Mouse (Mus musculus): ENCODE measurements around the gene 1700023F06Rik. TPM values are rescaled to one million over a fixed set of nuclear protein-coding genes. Genes with fewer than 3 reads are reported as not detected.

The 1700023F06Rik gene
- polyA plus RNA-seq, 1 experiment from 2014 or later = 0.15 TPM

DNA sequence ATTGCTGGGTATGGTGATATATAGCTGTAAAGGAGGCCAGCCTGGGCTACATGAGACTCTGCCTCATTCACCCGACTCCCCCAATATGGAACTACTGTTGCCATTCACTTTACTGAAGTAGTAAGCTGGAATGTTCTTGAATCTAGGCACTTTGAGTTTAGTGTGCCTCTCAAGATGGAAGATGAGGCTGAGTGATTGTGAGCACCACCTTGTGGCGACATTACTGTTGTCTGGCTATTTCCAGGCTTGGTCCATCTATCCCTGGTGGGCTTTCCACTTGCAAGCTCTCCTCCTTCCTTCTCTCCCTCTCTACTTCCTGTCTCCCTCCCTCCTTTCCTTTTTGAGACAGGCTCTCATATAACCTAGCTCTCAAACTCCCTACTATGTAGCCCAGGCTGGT lies 23.5 kb downstream of the 1700023F06Rik start:
- H3K9me3 ChIP-seq (ENCODE audit: control insufficient read depth, low read length) = no peaks in the 10 kb centered on the region
- DNase-seq (ENCODE audit: low spot score) (no peak), ATAC-seq (replicated peaks; ENCODE audit: low FRiP score) (no peak)
- H3K36me3 ChIP-seq (ENCODE audit: control insufficient read depth, insufficient read depth, low read length) = no peaks in the 10 kb centered on the region
- no peak overlapping the region for H3K9ac ChIP-seq (ENCODE audit: low read depth, low read length)
- H3K4me2 ChIP-seq = no peak overlapping the region
- no peaks in the 10 kb centered on the region for H3K27me3 ChIP-seq (replicated peaks; ENCODE audit: control insufficient read depth, insufficient read depth, low read length)
- WGBS = 41% methylated on average over 2 of the region's 2 CpGs
- H3K4me1 ChIP-seq (replicated peaks; ENCODE audit: control insufficient read depth, insufficient read depth, low read length) = no peaks in the 10 kb centered on the region
- no peak overlapping the region for H3K4me3 ChIP-seq (ENCODE audit: low read depth, low read length)
- no peak overlapping the region for H3K27ac ChIP-seq (ENCODE audit: low read depth, low read length)

DNA sequence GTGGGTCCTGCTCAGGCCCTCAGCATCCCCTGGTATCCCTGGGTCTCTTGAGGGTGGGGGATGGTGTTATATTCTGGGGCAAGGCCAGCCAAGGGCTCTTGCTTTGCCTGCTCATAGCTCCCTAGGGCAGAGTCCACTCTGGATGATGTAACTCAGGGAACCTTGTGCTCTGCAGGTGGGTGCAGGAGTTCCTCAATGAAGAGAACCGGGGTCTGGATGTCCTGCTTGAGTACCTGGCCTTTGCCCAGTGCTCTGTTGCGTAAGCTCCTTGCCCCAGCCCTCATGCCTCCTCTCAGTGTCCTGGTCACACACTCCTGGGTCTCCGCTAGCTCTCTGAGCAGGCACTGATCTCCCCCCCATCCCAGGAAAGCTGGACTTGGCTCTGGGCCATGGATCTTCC lies 26.4 kb downstream of the 1700023F06Rik start:
- no peaks in the 10 kb centered on the region for H3K9me3 ChIP-seq (ENCODE audit: control insufficient read depth, low read length)
- no peak overlapping the region for H3K4me2 ChIP-seq
- H3K36me3 ChIP-seq (ENCODE audit: control insufficient read depth, insufficient read depth, low read length) = no peaks in the 10 kb centered on the region
- DNase-seq (ENCODE audit: low spot score) (no peak), ATAC-seq (replicated peaks; ENCODE audit: low FRiP score) (no peak)
- H3K9ac ChIP-seq (ENCODE audit: low read depth, low read length) = no peak overlapping the region
- no peaks in the 10 kb centered on the region for H3K27me3 ChIP-seq (replicated peaks; ENCODE audit: control insufficient read depth, insufficient read depth, low read length)
- no peak overlapping the region for H3K4me3 ChIP-seq (ENCODE audit: low read depth, low read length)
- no peak overlapping the region for H3K27ac ChIP-seq (ENCODE audit: low read depth, low read length)
- no peaks in the 10 kb centered on the region for H3K4me1 ChIP-seq (replicated peaks; ENCODE audit: control insufficient read depth, insufficient read depth, low read length)
- WGBS = 74% methylated on average over 3 of the region's 3 CpGs

DNA sequence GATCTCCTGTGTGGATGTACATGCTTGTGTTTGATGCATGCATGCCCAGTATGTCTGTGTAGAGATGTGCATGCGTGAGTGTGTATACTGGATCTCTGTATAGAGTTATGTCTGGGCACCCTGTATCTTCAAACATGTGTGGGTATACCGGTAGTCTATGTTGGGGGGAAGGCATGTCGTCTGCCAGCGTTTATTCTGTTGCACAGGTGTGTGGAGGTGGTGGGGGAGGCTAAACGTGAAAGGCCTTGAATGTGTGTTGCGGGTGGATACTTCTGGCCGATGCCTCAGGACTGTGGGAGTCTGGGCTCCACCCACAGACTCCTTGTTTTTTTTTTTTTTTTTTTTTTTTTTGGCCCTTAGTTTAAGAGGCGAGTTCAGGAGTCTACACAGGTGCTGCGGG lies 27.0 kb downstream of the 1700023F06Rik start:
- no peak overlapping the region for H3K4me3 ChIP-seq (ENCODE audit: low read depth, low read length)
- no peaks in the 10 kb centered on the region for H3K9me3 ChIP-seq (ENCODE audit: control insufficient read depth, low read length)
- no peaks in the 10 kb centered on the region; the same call in 1 of the 2 replicates for H3K4me1 ChIP-seq (replicated peaks; ENCODE audit: control insufficient read depth, insufficient read depth, low read length)
- WGBS = 81% methylated on average over 9 of the region's 9 CpGs
- no peak overlapping the region for H3K27ac ChIP-seq (ENCODE audit: low read depth, low read length)
- H3K4me2 ChIP-seq = no peak overlapping the region
- DNase-seq (ENCODE audit: low spot score) (no peak), ATAC-seq (replicated peaks; ENCODE audit: low FRiP score) (no peak)
- H3K9ac ChIP-seq (ENCODE audit: low read depth, low read length) = no peak overlapping the region
- no peaks in the 10 kb centered on the region for H3K36me3 ChIP-seq (ENCODE audit: control insufficient read depth, insufficient read depth, low read length)
- no peaks in the 10 kb centered on the region for H3K27me3 ChIP-seq (replicated peaks; ENCODE audit: control insufficient read depth, insufficient read depth, low read length)

DNA sequence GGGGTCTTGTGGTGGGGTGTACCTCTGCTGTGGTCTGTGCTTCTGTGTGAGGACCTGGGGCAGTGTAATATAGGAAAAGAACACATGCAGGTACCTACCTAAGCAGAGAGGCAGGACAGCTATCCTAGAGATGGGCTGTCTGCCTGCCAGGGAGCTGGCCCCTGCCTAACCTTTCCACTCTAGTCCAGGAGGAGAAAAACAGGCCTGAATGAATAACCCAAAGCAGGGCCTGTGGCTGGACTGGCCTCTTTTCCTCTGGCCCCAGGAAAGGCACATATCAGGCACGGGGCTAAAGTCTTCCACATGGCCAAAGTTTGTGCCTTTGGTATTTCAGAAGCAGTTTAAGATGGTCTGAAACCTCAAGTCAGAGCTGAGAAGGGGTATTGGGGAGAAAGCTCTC lies 27.9 kb downstream of the 1700023F06Rik start:
- ATAC-seq (replicated peaks; ENCODE audit: low FRiP score) (no peak), DNase-seq (ENCODE audit: low spot score) (no peak)
- Histone ChIP-seq H3K4me3 (ENCODE audit: low read depth, low read length) (no peak overlapping the region), H3K9ac (ENCODE audit: low read depth, low read length) (no peak overlapping the region), H3K9me3 (ENCODE audit: control insufficient read depth, low read length) (no peaks in the 10 kb centered on the region), H3K4me2 (no peak overlapping the region), H3K27ac (ENCODE audit: low read depth, low read length) (no peak overlapping the region), H3K4me1 (replicated peaks; ENCODE audit: control insufficient read depth, insufficient read depth, low read length) (peaks cover 6% of the 10 kb centered on the region), H3K36me3 (ENCODE audit: control insufficient read depth, insufficient read depth, low read length) (no peaks in the 10 kb centered on the region), H3K27me3 (replicated peaks; ENCODE audit: control insufficient read depth, insufficient read depth, low read length) (no peaks in the 10 kb centered on the region)
- 53% methylated on average over 1 of the region's 1 CpGs for WGBS

DNA sequence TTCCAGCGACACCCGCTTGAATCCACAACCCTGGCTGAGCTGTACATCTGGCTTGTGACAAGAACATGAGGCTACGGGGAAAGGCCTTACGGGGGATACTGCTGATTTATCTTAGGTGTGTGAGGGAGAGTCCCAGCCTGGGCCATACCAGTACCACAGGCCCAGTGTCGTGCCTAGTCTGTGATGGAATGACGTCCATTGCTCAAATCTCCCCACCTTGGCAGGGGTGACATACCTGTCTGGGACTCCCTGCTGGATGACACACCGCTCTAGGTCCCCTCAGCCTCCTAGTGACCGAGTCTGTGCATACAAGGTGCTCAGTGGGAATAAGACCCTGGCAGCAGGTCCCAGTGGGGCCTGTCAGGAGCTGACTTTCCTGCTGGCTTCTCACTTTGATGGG lies 29.6 kb downstream of the 1700023F06Rik start:
- ATAC-seq (replicated peaks; ENCODE audit: low FRiP score) (no peak), DNase-seq (ENCODE audit: low spot score) (no peak)
- Histone ChIP-seq H3K9ac (ENCODE audit: low read depth, low read length) (no peak overlapping the region), H3K4me3 (ENCODE audit: low read depth, low read length) (no peak overlapping the region), H3K27ac (ENCODE audit: low read depth, low read length) (no peak overlapping the region), H3K4me2 (no peak overlapping the region), H3K4me1 (replicated peaks; ENCODE audit: control insufficient read depth, insufficient read depth, low read length) (peaks cover 20% of the 10 kb centered on the region), H3K27me3 (replicated peaks; ENCODE audit: control insufficient read depth, insufficient read depth, low read length) (no peaks in the 10 kb centered on the region), H3K36me3 (ENCODE audit: control insufficient read depth, insufficient read depth, low read length) (no peaks in the 10 kb centered on the region), H3K9me3 (ENCODE audit: control insufficient read depth, low read length) (no peaks in the 10 kb centered on the region)
- WGBS = 86% methylated on average over 8 of the region's 8 CpGs

DNA sequence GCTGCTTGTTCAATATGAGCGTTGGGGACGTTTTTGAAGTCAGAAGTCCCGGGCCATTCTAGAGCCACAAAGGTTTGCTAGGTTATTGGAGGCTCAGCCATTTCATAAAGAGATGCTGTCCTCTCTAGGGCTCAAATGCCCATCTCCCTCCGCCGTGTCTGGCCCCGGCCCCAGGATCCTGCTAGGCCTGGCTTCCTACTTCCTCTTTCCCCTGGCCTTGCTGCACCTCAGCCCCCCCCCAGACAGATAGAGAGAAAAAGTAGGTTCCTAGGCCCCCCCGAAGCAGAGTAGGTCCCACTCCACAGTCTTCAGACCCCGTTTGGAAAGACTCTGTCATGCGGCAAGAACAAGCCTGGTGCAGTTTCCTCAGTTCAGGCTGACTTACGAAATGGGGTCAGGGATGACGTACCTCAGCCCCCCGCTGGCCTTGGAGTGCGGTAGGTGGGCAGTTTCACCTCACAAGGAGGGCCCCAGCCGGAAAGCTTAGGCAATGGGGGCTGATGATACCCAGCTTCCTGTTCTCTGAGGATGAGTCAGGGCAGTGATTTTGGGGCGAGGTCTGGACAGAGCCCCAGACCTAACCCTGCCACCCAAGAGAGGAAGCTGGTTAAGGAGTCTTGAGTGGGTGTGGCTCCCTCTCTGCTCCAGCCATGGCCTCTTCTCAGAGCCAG lies 30.4 kb downstream of the 1700023F06Rik start:
- Histone ChIP-seq H3K36me3 (ENCODE audit: control insufficient read depth, insufficient read depth, low read length) (no peaks in the 10 kb centered on the region), H3K9ac (ENCODE audit: low read depth, low read length) (no peak overlapping the region), H3K4me1 (replicated peaks; ENCODE audit: control insufficient read depth, insufficient read depth, low read length) (peaks cover 20% of the 10 kb centered on the region), H3K27me3 (replicated peaks; ENCODE audit: control insufficient read depth, insufficient read depth, low read length) (peaks cover under 1% of the 10 kb centered on the region; the same call in 1 of the 2 replicates), H3K4me3 (ENCODE audit: low read depth, low read length) (no peak overlapping the region), H3K27ac (ENCODE audit: low read depth, low read length) (no peak overlapping the region), H3K9me3 (ENCODE audit: control insufficient read depth, low read length) (no peaks in the 10 kb centered on the region), H3K4me2 (no peak overlapping the region)
- ATAC-seq (replicated peaks; ENCODE audit: low FRiP score) = no peak
- WGBS = 59% methylated on average over 15 of the region's 15 CpGs
- no peak for DNase-seq (ENCODE audit: low spot score)

DNA sequence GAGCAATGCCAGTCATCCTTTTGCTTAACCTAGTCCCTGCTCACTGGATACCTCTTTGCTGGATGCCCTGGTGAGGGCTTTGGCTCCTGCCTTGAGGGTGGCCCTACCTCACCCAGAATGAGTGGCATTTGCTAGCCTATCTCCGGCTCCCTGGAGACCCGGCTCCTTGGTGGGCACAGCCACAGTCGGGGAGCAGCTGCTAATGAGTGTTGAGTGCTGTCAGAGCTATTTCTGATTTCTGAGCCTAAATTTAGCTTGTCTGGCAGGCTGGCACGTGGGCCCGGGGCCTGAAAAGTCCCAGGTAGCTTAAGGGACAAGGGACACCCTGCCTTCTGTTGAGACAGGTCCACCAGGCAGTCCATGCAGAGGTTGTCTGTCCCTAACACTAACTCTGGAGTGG lies 31.1 kb downstream of the 1700023F06Rik start:
- WGBS = 69% methylated on average over 5 of the region's 5 CpGs
- Histone ChIP-seq H3K9ac (ENCODE audit: low read depth, low read length) (no peak overlapping the region), H3K4me1 (replicated peaks; ENCODE audit: control insufficient read depth, insufficient read depth, low read length) (peaks cover 20% of the 10 kb centered on the region), H3K27ac (ENCODE audit: low read depth, low read length) (no peak overlapping the region), H3K4me2 (no peak overlapping the region), H3K9me3 (ENCODE audit: control insufficient read depth, low read length) (no peaks in the 10 kb centered on the region), H3K36me3 (ENCODE audit: control insufficient read depth, insufficient read depth, low read length) (no peaks in the 10 kb centered on the region), H3K27me3 (replicated peaks; ENCODE audit: control insufficient read depth, insufficient read depth, low read length) (peaks cover 8% of the 10 kb centered on the region; the same call in 1 of the 2 replicates), H3K4me3 (ENCODE audit: low read depth, low read length) (no peak overlapping the region)
- DNase-seq (ENCODE audit: low spot score) = no peak
- ATAC-seq (replicated peaks; ENCODE audit: low FRiP score) = no peak

DNA sequence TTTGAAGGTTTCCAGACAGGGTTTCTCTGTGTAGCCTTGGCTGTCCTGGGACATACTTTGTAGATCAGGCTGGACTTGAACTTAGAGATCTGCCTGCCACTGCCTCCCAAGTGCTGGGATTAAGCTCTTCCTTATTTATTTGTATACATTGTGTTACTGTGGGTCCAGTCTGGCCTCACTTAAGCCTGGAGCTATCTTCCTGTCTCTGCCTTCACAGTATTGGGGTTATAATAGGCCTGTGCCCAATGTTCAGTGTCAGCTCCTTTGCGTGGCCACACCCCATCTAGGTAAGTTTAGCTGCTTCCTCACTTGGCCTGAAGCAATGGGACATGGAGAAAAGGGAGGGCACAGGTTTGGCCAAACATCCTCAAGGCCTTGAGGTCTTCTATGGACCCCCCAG lies 31.8 kb downstream of the 1700023F06Rik start:
- DNase-seq (ENCODE audit: low spot score) (no peak), ATAC-seq (replicated peaks; ENCODE audit: low FRiP score) (no peak)
- H3K27me3 ChIP-seq (replicated peaks; ENCODE audit: control insufficient read depth, insufficient read depth, low read length) = peaks cover 15% of the 10 kb centered on the region
- no peak overlapping the region for H3K4me3 ChIP-seq (ENCODE audit: low read depth, low read length)
- H3K36me3 ChIP-seq (ENCODE audit: control insufficient read depth, insufficient read depth, low read length) = no peaks in the 10 kb centered on the region
- H3K4me2 ChIP-seq = no peak overlapping the region
- no peak overlapping the region for H3K9ac ChIP-seq (ENCODE audit: low read depth, low read length)
- WGBS = 84% methylated on average over 1 of the region's 1 CpGs
- H3K9me3 ChIP-seq (ENCODE audit: control insufficient read depth, low read length) = no peaks in the 10 kb centered on the region
- no peak overlapping the region for H3K27ac ChIP-seq (ENCODE audit: low read depth, low read length)
- H3K4me1 ChIP-seq (replicated peaks; ENCODE audit: control insufficient read depth, insufficient read depth, low read length) = peaks cover 20% of the 10 kb centered on the region

DNA sequence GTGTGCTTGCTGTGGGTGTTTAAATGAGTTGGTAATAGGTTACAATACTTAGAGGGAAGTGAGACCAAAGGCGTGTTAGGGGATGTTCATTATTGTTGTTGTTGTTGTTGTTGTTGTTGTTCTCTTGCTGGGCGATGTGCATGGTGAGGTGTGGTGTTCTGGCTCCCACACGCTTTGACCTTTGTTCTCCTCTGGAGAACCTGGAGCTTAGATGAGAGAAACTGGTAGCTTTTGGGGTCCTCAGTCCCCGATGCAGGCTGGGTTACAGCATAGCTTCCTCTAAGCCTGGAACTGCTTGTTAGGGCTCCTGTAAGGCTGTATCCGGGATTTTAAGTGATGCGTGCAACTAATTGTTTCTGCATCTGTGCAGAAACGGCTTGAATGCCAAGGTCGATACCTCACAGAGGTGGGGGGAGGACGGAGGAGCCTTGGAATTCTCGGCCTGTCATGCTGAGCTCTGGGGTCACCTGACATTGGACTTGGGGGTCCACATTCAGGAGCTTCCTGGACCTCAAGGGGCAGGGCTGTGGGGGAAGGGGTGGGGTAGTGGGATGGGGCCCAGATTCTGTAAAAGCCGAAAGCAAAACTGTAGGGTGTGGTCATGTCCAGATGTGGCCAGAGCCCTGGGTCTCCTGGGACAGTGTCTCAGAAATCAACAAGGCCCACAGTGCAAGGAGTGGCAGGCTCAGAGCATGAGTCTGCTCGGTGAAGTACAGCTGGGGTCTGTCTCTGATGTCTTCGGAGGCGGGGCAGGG lies 32.5 kb downstream of the 1700023F06Rik start:
- Histone ChIP-seq H3K36me3 (ENCODE audit: control insufficient read depth, insufficient read depth, low read length) (no peaks in the 10 kb centered on the region), H3K9me3 (ENCODE audit: control insufficient read depth, low read length) (no peaks in the 10 kb centered on the region), H3K4me3 (ENCODE audit: low read depth, low read length) (no peak overlapping the region), H3K9ac (ENCODE audit: low read depth, low read length) (no peak overlapping the region), H3K27ac (ENCODE audit: low read depth, low read length) (no peak overlapping the region), H3K4me1 (replicated peaks; ENCODE audit: control insufficient read depth, insufficient read depth, low read length) (peaks cover 20% of the 10 kb centered on the region), H3K4me2 (peak overlapping the region; percentile 20; the same call in 1 of the 2 replicates), H3K27me3 (replicated peaks; ENCODE audit: control insufficient read depth, insufficient read depth, low read length) (peaks cover 22% of the 10 kb centered on the region)
- no peak for DNase-seq (ENCODE audit: low spot score)
- no peak; the same call in 1 of the 2 replicates for ATAC-seq (replicated peaks; ENCODE audit: low FRiP score)
- 61% methylated on average over 14 of the region's 14 CpGs for WGBS
